Mouse (Mus musculus) CD8-positive naive resting alpha-beta T cell, adult 2 months (primary cell): ENCODE data around the gene Myo1e.

ENCODE experiments used
- DNase-seq, 2 experiments: peaks; one replicate each; pipeline ENCODE4 v3.0.0; 2022; ENCODE audit warnings: low read depth in 2 of 2, low spot score in 2 of 2

Myo1e gene

DNA sequence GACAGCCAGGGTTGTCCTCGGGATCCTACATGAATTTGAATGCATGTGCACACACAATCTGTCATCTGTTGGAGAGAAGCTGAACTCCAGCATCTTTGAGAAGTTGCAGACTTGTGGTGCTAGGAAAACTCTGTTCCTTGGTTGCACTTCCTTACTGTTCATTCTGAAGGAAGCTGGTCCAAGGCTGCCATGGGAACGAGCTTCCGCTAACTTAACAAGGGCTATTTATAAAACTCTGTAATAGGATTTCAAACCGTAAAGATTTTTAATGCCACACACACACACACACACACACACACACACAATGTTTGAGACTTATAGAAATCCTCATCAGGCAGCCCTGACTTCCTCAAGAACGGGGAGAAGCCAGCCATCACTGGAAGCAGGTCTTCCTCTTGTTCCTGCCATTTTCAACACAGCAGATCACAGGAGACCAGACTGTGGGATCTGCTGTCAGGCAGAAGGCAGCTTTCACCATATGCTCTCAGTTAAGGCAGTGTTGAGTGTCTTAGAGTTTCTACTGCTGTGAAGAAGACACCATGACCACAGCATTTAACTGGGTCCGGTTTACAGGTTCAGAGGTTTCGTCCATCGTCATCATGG is 194.9 kb downstream of the Myo1e start:
- no peak for DNase-seq

DNA sequence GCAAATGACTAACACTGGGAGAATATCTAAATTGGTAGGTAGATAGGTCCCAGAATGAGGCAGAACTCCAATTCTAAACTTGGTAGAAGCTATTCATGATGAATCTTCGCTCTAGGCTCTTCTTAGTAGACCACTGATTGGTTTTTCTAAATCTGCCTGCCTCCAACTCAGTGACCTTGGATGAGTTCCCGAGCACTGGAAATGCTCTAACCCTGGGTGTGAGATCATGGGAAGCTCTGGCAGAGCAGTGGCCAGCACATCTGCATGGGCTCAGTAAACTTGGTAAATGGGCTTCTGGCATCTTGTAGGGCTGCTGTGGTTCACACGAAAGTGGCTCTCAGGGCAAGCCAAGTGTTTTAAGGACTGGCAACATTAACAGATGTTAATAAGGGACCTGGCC is 199.4 kb downstream of the Myo1e start:
- no peak for DNase-seq

- no peak for DNase-seq
These were observed 201.6 kb downstream of the Myo1e start for GRCm38 (mm10) chr9:70408791-70409190.

DNA sequence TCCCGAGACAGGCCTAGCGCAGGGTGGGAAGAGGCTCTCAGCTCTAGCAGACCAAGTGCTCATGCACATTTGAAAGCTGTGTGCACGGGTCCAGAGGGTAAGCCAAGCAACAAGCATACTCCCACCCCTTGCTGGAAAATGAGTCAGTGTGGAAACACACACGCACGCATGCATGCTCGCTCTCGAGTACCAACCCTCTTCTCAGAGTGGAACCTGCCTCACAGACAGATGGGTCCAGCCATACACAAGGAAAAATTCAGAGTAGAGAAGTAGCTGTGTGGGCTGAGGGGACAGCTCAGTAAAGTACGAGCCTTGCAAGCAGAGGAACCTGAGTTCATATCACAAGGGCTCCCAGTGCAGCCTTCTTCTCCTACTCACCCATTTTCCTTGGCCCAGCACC is 202.6 kb downstream of the Myo1e start:
- no peak for DNase-seq

DNA sequence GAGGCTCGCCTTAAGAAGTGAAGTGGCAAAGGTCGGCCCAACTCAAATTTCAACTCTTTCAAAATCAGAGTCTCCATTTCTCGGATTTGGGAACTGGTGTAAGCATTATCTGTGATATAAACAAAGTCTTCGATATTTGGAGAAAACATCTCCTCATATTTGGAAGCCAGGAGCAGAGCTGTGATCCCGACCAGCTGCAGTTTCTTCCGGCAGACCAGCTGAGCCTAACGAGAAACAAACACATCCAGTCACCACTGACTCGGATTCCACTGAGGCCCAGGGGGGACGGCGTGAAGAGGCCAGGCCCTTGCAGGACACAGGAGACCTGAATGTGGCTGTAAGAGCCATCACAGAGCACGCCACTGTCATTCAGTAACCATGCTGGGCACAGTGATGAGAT is 203.5 kb downstream of the Myo1e start:
- DNase-seq, result no peak

GRCm38 (mm10) chr9:70413038-70413437 is 205.9 kb downstream of the Myo1e start:
- DNase-seq, result no peak

- peak in 1 of 2 experiments; percentile 8 for DNase-seq
These were observed 209.3 kb downstream of the Myo1e start for GRCm38 (mm10) chr9:70416412-70416811.

GRCm38 (mm10) chr9:70421257-70422056 is 214.3 kb downstream of the Myo1e start, which contains the start of gene Ccnb2:
Ccnb2 (minus strand) TSS chr9:70421547.
- peak; percentile 60 to 73 for DNase-seq

- no peak for DNase-seq
These were observed 215.5 kb downstream of the Myo1e start for GRCm38 (mm10) chr9:70422661-70423060.

- DNase-seq, result no peak
These were observed 232.8 kb downstream of the Myo1e start for GRCm38 (mm10) chr9:70439959-70440358.

- no peak for DNase-seq
These were observed 241.9 kb downstream of the Myo1e start for GRCm38 (mm10) chr9:70449072-70449471.
